Mouse (Mus musculus): Measurements from ENCODE around the gene Lca5l. TPM values are rescaled to one million over a fixed set of nuclear protein-coding genes. Genes with fewer than 3 reads are reported as not detected.
A peak's percentile ranks its signal among the peaks of the same experiment; 100 is the strongest.

Gene Lca5l
- polyA plus RNA-seq (2015; fragmentation: Nextera tagmentation; extraction: Ambion mirVana) = 0.07 and 0.08 TPM in 2 replicates

- 2% methylated on average over 77 of the region's 77 CpGs for WGBS (ENCODE audit: insufficient replicate concordance)
- Histone ChIP-seq H3K9ac (peak within 1 kb of the TSS; percentile 65), H3K36me3 (replicated peaks) (no peaks in the 10 kb centered on the region), H3K4me3 (replicated peaks) (peak within 1 kb of the TSS; percentile 72), H3K27me3 (peaks cover 27% of the 10 kb centered on the region), H3K4me1 (replicated peaks) (peaks cover 14% of the 10 kb centered on the region), H3K9me3 (replicated peaks) (no peaks in the 10 kb centered on the region), H3K27ac (replicated peaks) (no peak within 1 kb of the TSS), H3K4me2 (peak within 1 kb of the TSS; percentile 97)
- peak; percentile 96 for ATAC-seq (ENCODE audit: insufficient read depth)
These were observed at the start of gene Lca5l for GRCm38 (mm10) chr16:96191531-96192506. Lca5l (minus strand) TSS chr16:96192271.

DNA sequence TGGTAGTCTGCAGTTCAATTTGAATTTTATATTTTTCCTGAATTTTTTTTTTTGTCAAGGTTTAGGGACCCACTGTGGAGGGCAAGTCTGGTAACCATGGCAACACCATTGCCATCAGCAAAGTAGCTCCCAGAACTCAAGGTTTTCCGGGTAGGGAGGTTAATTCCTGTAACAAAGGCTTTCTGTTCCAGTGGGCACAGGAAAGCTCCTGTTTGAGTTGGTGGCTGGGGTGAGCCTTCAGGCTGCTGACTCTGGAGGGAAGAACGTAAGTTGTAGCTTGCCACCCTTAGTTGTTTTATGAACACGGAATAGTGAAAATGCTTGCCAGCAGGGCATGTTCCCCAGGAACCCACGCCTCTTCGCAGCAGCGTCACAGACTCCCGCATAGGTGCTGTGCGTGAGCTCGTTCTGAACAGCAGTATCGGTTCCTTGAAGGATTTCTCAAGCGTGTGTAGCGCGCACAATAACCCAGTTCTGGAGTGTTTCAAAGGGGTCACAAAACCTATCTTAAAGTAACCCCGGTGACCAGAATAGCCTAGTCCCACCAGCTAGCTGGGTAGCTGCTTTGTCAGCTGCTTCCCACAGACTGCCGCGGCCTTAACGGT lies 43.4 kb upstream of the Lca5l start, which contains the start of gene B3galt5:
Gene B3galt5 (plus strand): TSS at position 436 of the 605 bp plus-strand sequence.
- Histone ChIP-seq H3K27ac (replicated peaks) (no peak within 1 kb of the TSS), H3K4me1 (replicated peaks) (no peaks in the 10 kb centered on the region), H3K9me3 (replicated peaks) (no peaks in the 10 kb centered on the region), H3K27me3 (no peaks in the 10 kb centered on the region), H3K4me2 (no peak within 1 kb of the TSS), H3K4me3 (replicated peaks) (no peak within 1 kb of the TSS), H3K9ac (no peak within 1 kb of the TSS), H3K36me3 (replicated peaks) (no peaks in the 10 kb centered on the region)
- ATAC-seq (ENCODE audit: insufficient read depth) = no peak
- 72% methylated on average over 17 of the region's 17 CpGs for WGBS (ENCODE audit: insufficient replicate concordance)

DNA sequence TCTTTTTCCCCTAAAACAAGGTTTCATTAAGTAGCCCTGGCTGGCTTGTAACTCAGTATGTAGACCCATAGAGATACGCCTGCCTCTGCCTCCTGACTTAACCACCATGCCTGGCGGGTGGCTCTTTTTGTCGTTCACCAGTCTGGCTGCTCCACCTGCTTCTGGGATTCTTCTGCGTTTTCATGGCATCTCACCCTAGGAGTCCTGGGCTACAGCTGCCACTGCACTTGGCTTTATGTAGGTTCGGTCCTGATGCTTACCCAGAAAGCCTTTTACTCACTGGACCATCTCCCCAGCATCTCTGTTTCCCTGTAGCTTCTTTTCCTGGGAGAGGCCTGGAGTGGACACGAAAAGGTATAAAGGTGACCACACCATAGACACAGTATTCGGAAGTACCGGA lies 41.9 kb upstream of the Lca5l start:
- no peak for ATAC-seq (ENCODE audit: insufficient read depth)
- no peak overlapping the region for H3K9ac ChIP-seq
- H3K4me2 ChIP-seq = no peak overlapping the region
- H3K27me3 ChIP-seq = no peaks in the 10 kb centered on the region
- no peak overlapping the region for H3K4me3 ChIP-seq (replicated peaks)
- no peaks in the 10 kb centered on the region for H3K36me3 ChIP-seq (replicated peaks)
- H3K27ac ChIP-seq (replicated peaks) = no peak overlapping the region
- no peaks in the 10 kb centered on the region for H3K9me3 ChIP-seq (replicated peaks)
- H3K4me1 ChIP-seq (replicated peaks) = no peaks in the 10 kb centered on the region
- 66% methylated on average over 8 of the region's 8 CpGs for WGBS (ENCODE audit: insufficient replicate concordance)

DNA sequence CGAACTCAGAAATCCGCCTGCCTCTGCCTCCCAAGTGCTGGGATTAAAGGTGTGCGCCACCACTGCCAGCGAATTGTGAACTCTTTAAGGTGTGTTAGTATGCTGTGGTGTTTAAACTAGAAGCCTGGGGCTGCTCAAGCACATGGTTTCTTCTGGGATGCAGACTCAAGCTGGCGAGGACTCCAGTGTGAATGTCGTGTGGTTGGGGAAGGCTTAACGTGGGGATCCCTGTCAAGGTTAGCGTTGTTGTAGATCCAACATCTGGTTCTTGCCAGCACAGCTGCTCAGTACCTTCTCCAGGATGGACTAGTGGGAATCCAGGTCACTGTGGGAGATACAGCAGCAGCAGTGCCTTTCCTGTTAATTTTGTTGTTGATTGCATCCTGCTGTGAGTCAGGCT lies 39.9 kb upstream of the Lca5l start:
- Histone ChIP-seq H3K4me1 (replicated peaks) (no peaks in the 10 kb centered on the region), H3K9ac (no peak overlapping the region), H3K4me3 (replicated peaks) (no peak overlapping the region), H3K27ac (replicated peaks) (no peak overlapping the region), H3K36me3 (replicated peaks) (no peaks in the 10 kb centered on the region), H3K27me3 (no peaks in the 10 kb centered on the region), H3K4me2 (no peak overlapping the region), H3K9me3 (replicated peaks) (no peaks in the 10 kb centered on the region)
- WGBS (ENCODE audit: insufficient replicate concordance) = 68% methylated on average over 8 of the region's 8 CpGs
- no peak for ATAC-seq (ENCODE audit: insufficient read depth)

GRCm38 (mm10) chr16:96231251-96231650 lies 39.2 kb upstream of the Lca5l start:
- ATAC-seq (ENCODE audit: insufficient read depth) = no peak

DNA sequence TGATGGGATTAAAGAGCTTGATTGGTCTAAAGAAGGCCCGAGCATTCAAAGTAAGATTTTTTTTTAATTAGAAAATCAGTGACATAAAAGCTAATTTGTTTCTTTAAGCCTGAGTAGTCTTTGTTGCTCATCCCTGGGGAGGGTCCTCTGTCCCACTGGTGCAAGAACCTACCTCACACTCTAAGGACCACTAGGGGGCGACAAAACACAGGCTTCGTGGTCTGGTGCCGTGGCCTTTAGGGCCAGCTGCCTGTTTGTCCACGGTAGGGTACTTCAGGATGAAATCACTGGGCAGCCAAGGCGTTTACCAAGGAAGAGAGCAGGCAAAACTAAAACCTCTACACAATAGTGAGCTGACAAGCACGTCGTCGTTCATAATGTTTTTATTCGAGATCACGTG lies 38.3 kb upstream of the Lca5l start:
- no peak overlapping the region for H3K4me2 ChIP-seq
- H3K27ac ChIP-seq (replicated peaks) = no peak overlapping the region
- no peaks in the 10 kb centered on the region for H3K27me3 ChIP-seq
- no peaks in the 10 kb centered on the region for H3K4me1 ChIP-seq (replicated peaks)
- H3K9me3 ChIP-seq (replicated peaks) = no peaks in the 10 kb centered on the region
- no peak for ATAC-seq (ENCODE audit: insufficient read depth)
- H3K36me3 ChIP-seq (replicated peaks) = no peaks in the 10 kb centered on the region
- WGBS (ENCODE audit: insufficient replicate concordance) = 23% methylated on average over 11 of the region's 11 CpGs
- H3K4me3 ChIP-seq (replicated peaks) = no peak overlapping the region
- no peak overlapping the region for H3K9ac ChIP-seq

More at GRCm38 (mm10) chr16:96231251-96231650, 39.2 kb upstream of the Lca5l start:
- Histone ChIP-seq H3K9me3 (replicated peaks) (no peaks in the 10 kb centered on the region), H3K36me3 (replicated peaks) (no peaks in the 10 kb centered on the region), H3K9ac (no peak overlapping the region), H3K4me2 (no peak overlapping the region), H3K4me1 (replicated peaks) (no peaks in the 10 kb centered on the region), H3K4me3 (replicated peaks) (no peak overlapping the region), H3K27ac (replicated peaks) (no peak overlapping the region), H3K27me3 (no peaks in the 10 kb centered on the region)
- 72% methylated on average over 4 of the region's 4 CpGs for WGBS (ENCODE audit: insufficient replicate concordance)

DNA sequence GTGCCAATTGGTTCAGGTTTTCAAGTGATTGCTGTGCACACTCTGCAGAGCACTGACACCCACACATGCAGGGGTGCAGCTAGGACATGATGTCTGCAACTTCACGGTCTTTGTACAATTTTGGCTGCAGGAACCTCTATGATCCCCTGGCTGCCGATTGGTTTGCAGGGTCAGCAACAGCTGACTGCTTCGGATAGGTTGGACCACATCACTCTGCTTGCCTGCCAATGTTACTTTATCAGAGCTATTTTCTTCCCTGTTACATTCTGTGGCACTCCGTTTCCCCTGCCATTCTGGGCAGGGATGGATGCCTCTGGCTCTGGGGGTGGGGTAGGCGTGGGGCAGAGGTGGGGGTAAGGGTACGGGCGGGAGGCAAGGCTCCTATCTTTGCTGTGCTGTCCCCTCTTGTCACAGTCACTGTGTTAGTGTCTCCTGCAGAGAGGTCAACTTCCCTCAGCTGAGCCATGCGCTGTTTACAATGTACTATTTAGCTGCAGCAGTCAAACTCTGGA lies 37.0 kb upstream of the Lca5l start:
- Histone ChIP-seq H3K4me2 (no peak overlapping the region), H3K9ac (no peak overlapping the region), H3K4me1 (replicated peaks) (no peaks in the 10 kb centered on the region), H3K9me3 (replicated peaks) (no peaks in the 10 kb centered on the region), H3K4me3 (replicated peaks) (no peak overlapping the region), H3K27ac (replicated peaks) (no peak overlapping the region), H3K27me3 (no peaks in the 10 kb centered on the region), H3K36me3 (replicated peaks) (no peaks in the 10 kb centered on the region)
- 47% methylated on average over 8 of the region's 8 CpGs for WGBS (ENCODE audit: insufficient replicate concordance)
- ATAC-seq (ENCODE audit: insufficient read depth) = no peak

DNA sequence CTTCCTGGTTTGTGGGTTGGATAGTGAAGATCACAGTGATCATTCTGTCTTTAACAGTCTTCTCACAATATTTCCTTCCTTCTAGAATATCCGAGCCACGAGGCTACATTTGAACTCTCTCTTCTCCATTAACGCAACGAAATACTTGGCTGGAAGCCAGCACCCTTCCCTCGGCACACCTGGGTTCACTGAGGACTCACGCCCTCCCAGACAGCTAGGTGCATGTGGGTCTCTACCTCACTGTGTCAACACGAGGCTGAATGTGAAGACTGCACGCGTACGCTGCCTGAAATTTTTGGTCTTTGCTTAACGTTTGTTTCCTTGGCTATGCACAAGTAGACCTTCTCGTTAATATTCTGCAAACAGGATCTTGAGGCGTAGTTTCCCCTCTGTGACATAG lies 36.4 kb upstream of the Lca5l start:
- Histone ChIP-seq H3K27me3 (no peaks in the 10 kb centered on the region), H3K4me3 (replicated peaks) (no peak overlapping the region), H3K36me3 (replicated peaks) (no peaks in the 10 kb centered on the region), H3K9me3 (replicated peaks) (no peaks in the 10 kb centered on the region), H3K4me2 (no peak overlapping the region), H3K9ac (no peak overlapping the region), H3K27ac (replicated peaks) (no peak overlapping the region), H3K4me1 (replicated peaks) (no peaks in the 10 kb centered on the region)
- no peak for ATAC-seq (ENCODE audit: insufficient read depth)
- 57% methylated on average over 13 of the region's 13 CpGs for WGBS (ENCODE audit: insufficient replicate concordance)

DNA sequence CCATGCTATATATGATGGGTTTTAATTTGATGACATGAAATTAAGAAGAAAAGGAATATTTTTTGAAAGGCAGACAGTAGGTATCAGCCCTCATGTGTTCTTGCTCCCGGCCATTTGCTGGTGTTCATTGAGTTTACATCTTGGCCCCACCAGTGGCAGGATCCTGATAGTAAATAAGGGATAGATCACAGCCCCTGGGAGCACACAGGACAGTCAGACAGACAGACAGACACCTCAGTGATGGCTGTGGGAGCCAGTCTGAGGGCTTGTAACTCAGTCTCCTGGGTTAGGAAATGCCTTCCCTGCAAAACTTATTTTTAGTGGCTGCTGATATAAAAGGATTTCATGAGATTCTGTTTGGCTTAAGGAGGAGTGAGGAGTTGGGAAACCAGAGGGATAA lies 30.4 kb upstream of the Lca5l start:
- H3K4me2 ChIP-seq = no peak overlapping the region
- H3K9ac ChIP-seq = no peak overlapping the region
- no peak for ATAC-seq (ENCODE audit: insufficient read depth)
- H3K9me3 ChIP-seq (replicated peaks) = no peaks in the 10 kb centered on the region
- no peak overlapping the region for H3K27ac ChIP-seq (replicated peaks)
- H3K4me3 ChIP-seq (replicated peaks) = no peak overlapping the region
- H3K36me3 ChIP-seq (replicated peaks) = no peaks in the 10 kb centered on the region
- WGBS (ENCODE audit: insufficient replicate concordance) = 49% methylated on average over 1 of the region's 1 CpGs
- no peaks in the 10 kb centered on the region for H3K4me1 ChIP-seq (replicated peaks)
- no peaks in the 10 kb centered on the region for H3K27me3 ChIP-seq

DNA sequence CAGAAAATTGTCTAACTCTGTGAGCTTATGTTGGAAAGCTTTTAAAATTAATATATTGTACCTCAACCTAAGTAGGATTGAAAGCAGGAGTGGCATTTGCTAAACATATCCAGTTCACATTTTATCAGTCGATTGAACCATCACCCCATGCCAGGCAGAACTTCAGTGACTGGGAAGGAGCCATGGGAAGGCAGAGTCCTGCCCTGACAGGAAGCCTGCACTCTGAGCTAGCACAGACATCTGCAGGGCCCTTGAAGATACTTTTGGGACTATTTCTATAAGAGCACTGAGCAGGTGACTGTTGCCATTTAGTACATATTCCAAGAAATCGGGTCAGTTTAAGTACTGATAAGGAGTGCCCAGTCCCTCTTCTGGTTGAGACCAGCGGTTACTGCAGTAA lies 29.9 kb upstream of the Lca5l start:
- ATAC-seq (ENCODE audit: insufficient read depth) = no peak
- Histone ChIP-seq H3K9me3 (replicated peaks) (no peaks in the 10 kb centered on the region), H3K9ac (no peak overlapping the region), H3K27me3 (no peaks in the 10 kb centered on the region), H3K27ac (replicated peaks) (no peak overlapping the region), H3K4me2 (no peak overlapping the region), H3K4me3 (replicated peaks) (no peak overlapping the region), H3K4me1 (replicated peaks) (no peaks in the 10 kb centered on the region), H3K36me3 (replicated peaks) (no peaks in the 10 kb centered on the region)
- 55% methylated on average over 3 of the region's 3 CpGs for WGBS (ENCODE audit: insufficient replicate concordance)

DNA sequence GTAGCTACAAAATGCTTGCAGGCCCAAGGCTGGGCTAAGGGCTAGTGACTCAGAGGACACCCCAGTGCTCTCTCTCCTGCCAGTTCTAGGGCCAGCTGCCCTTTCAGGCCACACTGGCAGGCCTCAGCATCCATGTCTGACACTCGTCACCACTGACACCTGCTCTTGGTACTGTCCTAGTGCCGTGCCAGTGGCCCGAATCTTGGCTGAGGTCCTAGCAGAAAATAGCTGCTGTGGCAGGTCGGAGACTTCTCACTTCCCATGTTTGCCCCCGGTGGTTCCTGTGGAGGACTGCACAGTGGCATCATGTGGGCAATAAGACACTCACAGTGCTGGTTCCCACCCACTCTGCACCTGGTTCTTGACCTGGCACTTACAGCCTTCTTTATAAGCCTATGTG lies 29.4 kb upstream of the Lca5l start:
- H3K36me3 ChIP-seq (replicated peaks) = no peaks in the 10 kb centered on the region
- H3K9ac ChIP-seq = no peak overlapping the region

More for the DNA sequence above, 29.4 kb upstream of the Lca5l start:
- Histone ChIP-seq H3K4me3 (replicated peaks) (no peak overlapping the region), H3K27me3 (no peaks in the 10 kb centered on the region), H3K27ac (replicated peaks) (no peak overlapping the region), H3K4me1 (replicated peaks) (no peaks in the 10 kb centered on the region), H3K4me2 (no peak overlapping the region), H3K9me3 (replicated peaks) (no peaks in the 10 kb centered on the region)
- no peak for ATAC-seq (ENCODE audit: insufficient read depth)
- 44% methylated on average over 5 of the region's 5 CpGs for WGBS (ENCODE audit: insufficient replicate concordance)

Measured in liver, embryonic 15.5 days (tissue).